Mouse (Mus musculus) v-Abl transformed pro-B cells (cell line): Measurements from ENCODE around the gene Poll.

Experiments
- in situ Hi-C, 2 experiments: fragments of 400-800 bp; cut with MboI; formaldehyde crosslinking; loops; one replicate each; pipeline ENCODE4 v1.15.1; 2025; ENCODE audit not compliant: unreplicated experiment in 2 of 2

Poll gene

DNA sequence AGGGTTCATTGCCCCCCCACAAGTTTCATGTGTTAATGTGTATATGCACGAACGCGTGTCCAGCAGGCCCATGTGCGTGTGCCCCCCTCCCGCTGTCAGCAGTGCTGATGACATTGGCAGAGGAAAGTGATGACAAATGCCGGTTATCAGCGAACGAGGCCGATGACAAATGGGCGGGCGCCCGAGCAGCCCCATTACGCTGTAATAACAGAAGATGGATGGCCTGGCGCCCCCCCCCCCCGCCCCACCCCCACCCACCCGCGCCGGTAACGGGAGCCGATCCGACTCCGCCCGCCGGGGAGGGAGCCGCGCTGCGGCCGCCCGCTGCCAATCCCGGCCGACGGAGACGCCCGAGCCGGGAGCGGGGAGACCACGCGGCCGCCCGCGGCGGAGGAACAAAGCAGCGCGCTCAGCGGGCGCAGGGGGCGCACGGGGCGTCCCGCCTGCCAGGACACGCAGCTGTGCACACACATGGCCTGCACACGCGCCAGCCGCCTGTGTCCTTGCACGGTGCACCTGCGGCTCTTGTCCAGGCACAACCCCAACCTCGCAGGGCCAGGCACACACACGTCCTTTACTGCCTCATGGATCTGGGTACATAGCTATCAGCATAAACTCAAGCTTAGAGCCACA, 18.8 kb downstream of the Poll start:
- in situ Hi-C loops = loop anchor here (10.0 to 25.0 kb wide), 4 partner anchors 57 to 971 kb away; partner anchors contain the start of genes Btrc (in 1 of the 2) and Trim8 (in 1 of the 2)

DNA sequence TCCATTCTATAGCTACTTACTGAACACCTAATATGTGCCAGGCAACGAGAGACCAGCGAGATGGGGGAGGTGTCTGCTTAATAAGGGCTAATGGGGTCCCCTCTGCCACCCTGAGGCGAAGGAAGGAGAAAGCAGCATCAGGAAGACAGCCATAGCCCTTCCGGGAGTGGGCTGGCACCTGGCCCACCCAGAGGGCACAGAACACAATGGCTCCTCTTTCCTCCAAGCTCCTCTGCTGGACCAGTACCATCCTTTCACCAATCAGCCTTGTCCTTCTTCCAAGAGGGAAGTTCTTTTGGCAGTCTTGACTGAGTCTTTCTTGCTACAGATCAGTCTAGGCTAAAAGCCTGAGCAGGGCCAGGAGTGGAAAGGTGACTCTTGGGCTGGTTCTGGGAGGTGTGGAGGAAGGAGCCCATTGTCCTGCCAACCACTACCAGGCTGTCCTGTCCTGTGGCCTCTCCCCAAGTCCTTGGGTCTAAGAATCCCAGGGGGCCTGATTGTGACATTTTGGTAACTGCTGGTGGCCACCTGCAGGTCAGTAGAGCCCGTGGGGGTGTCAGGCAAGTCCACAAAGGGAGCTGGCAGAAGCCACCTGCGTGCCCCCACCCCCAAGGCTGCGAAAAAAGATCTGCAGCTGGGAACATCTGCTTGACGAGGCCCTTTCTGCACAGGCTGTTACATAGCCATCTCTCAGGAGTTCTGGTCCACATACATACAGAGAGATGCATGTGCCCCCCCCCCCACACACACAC, 19.5 kb downstream of the Poll start:
- in situ Hi-C loops = loop anchor here (10.0 to 25.0 kb wide), 4 partner anchors 56 to 971 kb away; partner anchors contain the start of genes Btrc (in 1 of the 2) and Trim8 (in 1 of the 2)

DNA sequence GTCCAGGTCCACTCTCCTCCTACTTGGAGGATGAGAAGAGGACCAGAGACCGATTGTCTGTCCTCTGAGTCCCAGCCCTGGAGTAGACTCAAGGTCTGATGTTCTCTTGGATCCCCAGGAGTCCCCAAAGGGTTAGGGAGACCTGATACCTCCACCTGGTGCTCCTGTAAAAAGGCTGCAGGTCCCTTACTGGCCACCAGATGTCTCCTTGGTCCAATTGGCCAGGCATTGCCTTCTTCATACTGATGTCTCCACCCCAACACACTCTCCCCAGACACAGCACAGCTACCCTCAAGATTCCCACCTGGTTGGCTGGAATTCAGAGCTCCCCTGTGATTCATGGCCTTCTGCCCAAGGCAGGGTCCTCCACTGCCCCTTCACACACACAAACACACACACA, 22.8 kb downstream of the Poll start:
- in situ Hi-C loops = loop anchor here (5.0 to 25.0 kb wide), 3 partner anchors 35 to 975 kb away; partner anchors contain the start of gene Trim8 (in 1 of the 2)

DNA sequence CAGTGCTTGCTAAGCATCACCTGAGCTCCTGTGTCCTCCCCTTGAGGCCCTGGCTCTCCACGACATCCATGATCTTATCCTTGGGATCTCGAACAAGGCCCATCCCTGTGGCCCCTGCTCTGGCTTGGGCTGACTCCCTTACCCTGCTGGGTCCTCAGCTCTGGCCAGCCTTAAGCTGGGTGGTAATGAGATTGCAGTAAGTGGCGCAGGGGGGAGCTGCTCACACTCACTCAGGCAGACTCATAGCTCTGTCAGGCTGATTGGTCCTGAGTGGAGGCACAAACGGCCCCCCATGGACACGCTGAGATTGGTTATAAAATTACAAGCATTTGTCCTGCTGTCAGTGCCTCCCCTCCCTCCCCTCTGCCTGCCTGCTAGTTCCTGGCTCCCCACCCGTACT, 24.4 kb downstream of the Poll start:
- in situ Hi-C loops = loop anchor here (5.0 to 25.0 kb wide), 3 partner anchors 34 to 976 kb away; partner anchors contain the start of gene Trim8 (in 1 of the 2)

DNA sequence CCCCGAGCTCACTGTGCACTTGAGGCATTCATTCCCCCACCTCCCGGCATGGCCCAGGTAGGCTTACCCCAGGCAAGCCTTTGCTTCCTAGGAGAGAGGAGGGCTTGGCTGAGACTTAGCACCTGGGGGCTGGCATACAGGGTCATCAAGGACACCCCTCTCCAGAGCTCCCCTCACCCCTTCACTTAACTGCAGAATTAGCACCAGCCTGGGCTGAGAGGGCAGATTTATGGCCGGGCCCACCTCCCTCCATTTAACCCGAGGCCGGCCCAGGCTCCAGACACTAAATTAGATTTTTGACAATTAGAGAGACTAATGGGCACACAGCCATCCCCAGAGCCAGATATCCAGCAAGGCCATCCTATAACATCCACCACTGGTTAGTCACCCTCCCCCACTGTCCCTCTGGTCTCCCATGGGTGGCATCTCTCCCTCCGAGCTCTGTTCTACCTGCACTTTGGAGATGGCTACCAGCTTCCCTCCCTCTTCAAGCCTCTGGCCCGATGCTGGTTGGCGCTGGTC, 25.1 kb downstream of the Poll start:
- in situ Hi-C loops = loop anchor here (5.0 to 25.0 kb wide), 3 partner anchors 33 to 977 kb away; partner anchors contain the start of gene Trim8 (in 1 of the 2)

DNA sequence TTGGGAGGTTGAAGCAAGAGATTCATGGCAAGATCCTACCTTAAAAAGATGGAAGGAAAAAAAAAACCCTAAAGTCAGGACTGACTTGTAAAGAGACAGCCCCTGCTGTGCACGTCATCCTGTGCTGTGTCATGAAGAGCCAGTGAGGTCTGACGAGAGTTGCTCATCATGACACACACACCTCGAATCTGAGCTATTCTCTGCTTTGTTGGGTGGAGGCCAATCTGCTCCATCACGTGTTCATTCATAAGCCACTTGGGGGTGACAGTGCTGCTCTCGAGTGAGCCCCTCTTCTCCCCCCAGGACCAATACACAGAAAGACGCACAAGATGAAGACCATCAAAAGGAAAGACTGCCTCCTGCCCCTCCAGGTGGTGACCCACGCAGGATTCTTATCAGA, 26.7 kb downstream of the Poll start:
- in situ Hi-C loops = loop anchor here in 1 of 2 experiments (25.0 kb wide), 1 partner anchor 979 kb away; the partner anchor contains the start of gene Trim8

DNA sequence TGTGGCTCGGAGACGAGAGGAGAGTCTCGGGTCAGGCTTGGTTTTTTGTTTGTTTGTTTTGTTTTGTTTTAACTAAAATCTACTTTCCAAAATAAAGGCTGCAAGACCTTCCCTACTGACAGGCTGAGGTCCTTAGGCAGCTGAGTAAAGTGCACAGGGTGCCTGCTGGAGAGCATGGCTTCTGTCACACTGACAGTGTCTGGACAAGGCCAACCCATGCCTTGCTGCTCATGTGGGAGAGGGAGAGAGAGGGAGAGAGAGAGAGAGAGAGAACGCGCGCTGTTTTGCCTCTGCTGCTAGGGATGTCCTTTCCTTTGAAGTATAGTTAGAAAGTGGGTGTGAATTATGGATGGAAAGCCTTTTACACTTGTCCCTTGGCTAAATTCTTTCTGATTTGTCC, 28.8 kb downstream of the Poll start:
- in situ Hi-C loops = loop anchor here in 1 of 2 experiments (25.0 kb wide), 1 partner anchor 981 kb away; the partner anchor contains the start of gene Trim8

DNA sequence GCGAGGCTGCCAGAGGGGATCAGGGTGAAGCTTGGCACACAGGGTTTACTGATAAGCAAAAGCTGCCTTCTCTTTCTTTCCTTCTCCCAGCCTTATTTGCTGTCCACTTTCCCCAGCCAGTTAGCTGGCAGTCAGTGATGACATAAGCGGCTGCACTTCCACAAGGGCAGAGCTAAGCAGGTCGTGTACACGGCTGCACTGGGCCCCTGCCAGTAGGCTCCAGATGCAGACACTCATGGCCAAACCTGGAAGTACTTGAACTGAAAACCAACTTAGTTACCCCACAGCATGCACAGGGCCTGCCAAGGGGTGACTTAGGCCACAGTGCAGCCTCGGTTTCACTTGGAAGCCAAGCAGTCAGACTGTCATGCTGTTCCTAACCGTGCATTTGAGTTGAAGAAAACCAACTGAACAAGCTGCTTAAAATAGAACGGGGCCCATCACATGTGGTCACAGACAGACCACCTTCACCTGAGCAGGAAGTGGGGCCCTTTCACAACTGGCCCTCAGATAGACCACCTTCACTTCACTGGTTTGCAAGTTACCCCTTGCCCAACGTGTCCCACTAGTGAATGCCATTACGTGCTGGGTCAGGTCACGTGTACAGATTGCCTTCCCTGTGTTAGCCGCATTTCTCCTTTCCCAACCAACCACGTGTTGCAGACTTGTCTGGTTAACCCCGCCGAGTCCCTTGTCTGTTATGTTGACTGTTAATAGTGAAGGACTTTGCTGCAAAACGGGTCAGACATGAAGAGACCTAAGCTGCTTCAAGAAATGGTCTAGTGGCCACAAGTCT, 29.9 kb downstream of the Poll start:
- in situ Hi-C loops = loop anchor here in 1 of 2 experiments (25.0 kb wide), 1 partner anchor 982 kb away; the partner anchor contains the start of gene Trim8

DNA sequence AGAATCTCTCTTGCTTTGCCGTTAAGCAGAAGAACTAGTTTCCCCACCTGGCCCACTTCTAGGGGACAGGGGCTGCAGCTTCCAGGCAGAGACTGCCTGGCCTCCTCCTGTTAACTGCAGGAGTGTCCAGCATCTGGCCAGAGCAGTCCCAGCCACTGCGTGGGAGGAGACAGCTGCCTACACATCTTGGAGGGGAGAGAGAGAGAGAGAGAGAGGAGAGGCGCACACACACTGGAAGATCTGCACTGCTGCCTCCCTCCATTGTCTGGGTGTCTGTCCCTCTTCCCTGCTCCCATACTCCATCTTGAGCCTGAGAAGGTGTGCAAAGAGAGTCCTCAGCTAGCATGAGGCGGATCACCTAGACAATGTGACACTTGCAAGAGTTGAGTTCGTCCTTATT, 31.0 kb downstream of the Poll start:
- in situ Hi-C loops = loop anchor here in 1 of 2 experiments (25.0 kb wide), 1 partner anchor 983 kb away; the partner anchor contains the start of gene Trim8

DNA sequence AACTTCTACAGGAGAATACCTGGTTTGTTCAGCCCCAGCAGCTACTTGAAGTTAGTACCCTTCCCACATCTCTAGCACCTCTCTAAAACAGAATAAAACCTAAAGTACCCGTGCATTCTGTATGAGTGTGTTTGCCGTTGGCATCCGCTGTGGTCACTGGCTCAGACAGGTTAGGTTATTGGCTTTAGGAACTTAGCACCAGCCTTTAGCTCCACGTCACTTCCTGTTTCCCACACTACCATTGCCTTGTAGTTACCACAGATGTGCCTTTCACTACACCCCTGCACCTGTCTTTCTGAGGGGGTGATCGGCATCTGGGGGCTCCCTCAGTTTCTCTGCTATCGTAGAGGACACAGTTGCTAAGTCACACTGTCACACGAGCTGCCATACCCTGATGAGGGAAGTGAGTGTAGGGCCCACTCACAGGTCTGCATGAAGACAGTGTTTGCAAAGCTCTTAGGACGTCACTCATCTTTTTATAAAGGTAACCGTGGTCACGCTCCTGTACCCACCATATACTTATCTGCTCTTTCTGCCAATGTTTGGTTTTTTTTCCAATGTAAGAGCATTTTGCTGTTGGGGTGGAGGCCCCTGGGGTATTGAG, 32.3 kb downstream of the Poll start:
- in situ Hi-C loops = loop anchor here in 1 of 2 experiments (25.0 kb wide), 1 partner anchor 984 kb away; the partner anchor contains the start of gene Trim8

DNA sequence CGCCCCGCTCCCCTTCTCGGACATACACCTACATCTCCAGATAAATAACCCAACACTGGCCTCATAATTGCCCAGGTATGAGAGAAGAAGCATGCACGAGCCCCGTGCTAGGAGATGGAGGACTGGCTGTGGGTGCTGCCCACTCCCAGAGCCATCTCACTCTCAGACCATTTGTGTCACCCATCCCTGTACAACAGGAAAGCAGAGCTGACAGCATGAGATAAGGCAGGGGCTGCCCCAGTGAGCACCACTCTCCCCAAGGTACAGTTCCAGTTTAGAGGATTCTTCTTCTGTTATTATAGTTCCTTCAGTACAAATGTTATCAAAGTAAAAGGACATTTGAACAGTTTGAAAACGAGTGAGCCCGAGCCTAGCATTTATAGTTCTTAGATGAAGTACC, 32.9 kb downstream of the Poll start:
- in situ Hi-C loops = loop anchor here in 1 of 2 experiments (25.0 kb wide), 1 partner anchor 985 kb away; the partner anchor contains the start of gene Trim8

DNA sequence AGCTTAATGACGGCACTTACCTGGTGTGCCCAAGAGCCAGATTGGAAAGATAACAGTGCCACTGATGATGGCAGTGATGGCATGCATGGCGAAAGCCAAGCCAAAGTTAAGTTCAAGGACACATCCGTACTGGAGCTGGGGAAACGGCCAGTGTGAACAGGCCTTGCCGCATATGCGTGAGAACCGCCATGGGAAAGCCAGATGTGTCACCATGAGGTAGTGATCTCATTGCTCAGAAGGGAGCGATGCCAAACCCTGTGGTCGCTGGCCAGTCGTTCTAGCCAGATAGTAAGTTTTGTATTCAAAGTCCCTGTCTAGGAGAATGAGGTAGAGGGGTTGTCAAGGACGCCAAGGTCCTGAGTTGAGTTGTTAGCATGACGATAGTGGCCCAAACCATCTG, 44.1 kb downstream of the Poll start:
- in situ Hi-C loops = no loop called here

DNA sequence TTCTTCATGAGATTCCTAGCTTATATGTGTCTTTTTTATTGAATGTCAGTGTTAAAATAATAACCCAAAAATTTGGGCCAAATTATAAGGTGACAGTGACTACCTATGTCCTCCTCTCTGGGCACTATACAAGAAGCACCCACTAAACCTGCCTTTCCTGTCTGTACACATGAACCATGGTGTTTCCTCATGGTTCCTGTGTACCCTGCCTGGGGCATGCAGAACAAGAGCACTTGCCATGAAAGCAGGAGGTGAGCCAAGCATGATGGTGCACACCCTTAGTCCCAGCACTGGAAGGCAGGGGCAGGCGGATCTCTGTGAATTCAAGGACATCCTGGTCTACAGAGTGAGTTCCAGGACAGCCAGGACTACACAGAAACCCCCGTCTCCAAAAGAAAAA, 45.0 kb downstream of the Poll start:
- in situ Hi-C loops = no loop called here

DNA sequence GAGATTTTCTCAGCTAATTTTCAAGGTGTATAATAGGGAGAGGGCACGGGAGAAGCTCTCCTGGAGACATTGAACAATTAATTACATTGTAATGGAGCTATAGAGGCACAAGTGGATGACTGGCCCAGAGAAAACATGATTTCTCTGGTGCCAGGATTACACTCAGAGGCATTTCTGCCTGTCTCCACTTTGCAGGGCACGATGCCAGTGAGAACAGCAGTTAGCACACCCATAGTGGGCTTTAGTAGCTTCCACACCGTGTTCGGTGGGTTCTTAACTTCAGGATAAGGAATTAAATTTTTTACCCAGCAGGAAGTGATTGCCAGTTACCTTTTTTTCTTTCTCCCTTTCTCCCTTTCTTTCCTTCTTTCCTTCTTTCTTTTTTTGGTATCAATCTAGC, 48.9 kb downstream of the Poll start:
- in situ Hi-C loops = no loop called here

DNA sequence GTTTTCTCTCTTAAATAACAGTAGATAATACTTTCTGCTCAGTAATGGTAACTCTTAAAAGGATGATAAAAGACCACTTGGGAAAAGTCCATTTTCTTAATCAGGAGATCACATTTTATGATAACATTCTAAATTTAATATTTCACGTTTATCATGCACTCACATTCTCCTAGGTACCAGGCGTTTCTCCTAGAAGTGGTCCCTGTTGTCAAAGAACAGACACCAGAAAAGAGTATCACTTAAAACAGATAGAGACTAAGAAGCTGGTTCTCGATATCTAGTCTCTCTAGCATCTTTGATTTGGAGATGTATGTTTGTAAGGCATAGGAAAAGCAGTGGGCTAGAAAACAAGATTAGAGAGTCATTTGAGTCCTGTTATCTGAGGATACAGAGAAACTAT, 49.7 kb downstream of the Poll start:
- in situ Hi-C loops = no loop called here

DNA sequence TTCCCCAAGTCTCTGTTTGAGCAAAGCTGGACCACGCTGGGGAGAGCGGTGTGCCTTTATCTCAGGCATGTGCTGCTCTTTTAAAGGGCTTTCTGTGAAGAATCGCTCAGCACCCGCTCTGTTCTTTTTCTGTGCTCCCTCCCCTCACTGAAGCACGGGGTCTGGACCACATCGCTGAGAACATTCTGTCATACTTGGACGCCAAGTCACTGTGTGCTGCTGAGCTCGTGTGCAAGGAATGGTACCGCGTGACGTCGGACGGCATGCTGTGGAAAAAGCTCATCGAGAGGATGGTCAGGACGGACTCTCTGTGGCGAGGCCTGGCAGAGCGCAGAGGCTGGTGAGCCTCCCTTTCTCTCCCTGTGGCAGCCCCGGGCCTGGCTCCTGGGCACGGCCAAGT, 52.8 kb downstream of the Poll start:
- in situ Hi-C loops = no loop called here

DNA sequence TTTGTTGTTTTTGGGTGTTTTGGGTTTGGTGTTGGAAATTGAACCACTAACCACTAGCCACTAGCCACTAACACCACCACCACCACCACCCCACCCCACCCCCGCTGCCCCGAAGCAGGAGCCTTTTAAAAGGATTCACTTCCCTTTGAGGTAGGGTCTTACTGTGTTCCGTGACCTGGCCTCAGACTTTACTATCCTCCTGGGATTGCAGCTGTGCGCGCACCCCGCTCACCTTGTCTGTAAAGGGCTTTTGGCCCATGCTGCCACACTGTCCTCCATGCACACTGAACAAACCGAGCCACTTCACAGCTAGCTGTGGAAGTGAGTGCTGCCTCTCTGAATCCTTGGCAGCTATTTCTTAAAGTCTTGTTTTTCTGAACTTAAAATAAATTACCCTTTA, 54.9 kb downstream of the Poll start:
- in situ Hi-C loops = no loop called here
